Mouse (Mus musculus): ENCODE results near the gene Sel1l3. TPM values are rescaled to one million over a fixed set of nuclear protein-coding genes. Genes with fewer than 3 reads are reported as not detected.

Gene Sel1l3
- polyA plus RNA-seq, 1 experiment from 2014 or later: 2.7 TPM

DNA sequence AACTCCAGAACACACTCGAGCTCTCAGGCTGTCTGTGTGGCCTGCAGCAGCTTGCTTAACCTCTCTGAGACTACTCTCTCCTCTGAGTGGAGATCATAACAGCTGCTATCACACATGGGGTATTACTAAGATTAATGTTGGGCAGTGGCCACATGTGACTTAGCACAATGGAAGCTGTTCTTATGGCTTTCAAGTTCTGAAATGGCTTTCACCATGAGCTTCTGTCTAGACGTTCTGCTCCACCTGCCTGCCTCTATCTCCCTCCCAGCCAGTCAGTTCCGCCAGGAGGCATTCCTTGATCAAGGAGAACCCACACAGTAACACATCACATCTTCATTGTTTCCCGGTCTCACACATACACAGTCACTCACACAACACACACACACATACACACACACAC is 3.2 kb downstream of the Sel1l3 start:
- Histone ChIP-seq H3K4me3 (ENCODE audit: low read depth, low read length) (no peak overlapping the region), H3K4me1 (replicated peaks; ENCODE audit: control insufficient read depth, insufficient read depth, low read length) (no peaks in the 10 kb centered on the region), H3K27ac (ENCODE audit: low read depth, low read length) (no peak overlapping the region), H3K36me3 (ENCODE audit: control insufficient read depth, insufficient read depth, low read length) (no peaks in the 10 kb centered on the region), H3K4me2 (replicated peaks; ENCODE audit: low read depth, low read length) (no peak overlapping the region), H3K9ac (ENCODE audit: low read depth, low read length) (no peak overlapping the region), H3K9me3 (ENCODE audit: control insufficient read depth, low read length) (no peaks in the 10 kb centered on the region), H3K27me3 (ENCODE audit: control insufficient read depth, insufficient read depth, low read length) (peaks cover 11% of the 10 kb centered on the region; the same call in 1 of the 2 replicates)
- no peak for ATAC-seq (ENCODE audit: low FRiP score)
- WGBS: 67% methylated on average over 4 of the region's 4 CpGs
- no peak for DNase-seq (ENCODE audit: low spot score)

- H3K4me2 ChIP-seq (replicated peaks; ENCODE audit: low read depth, low read length): no peak overlapping the region
- no peak overlapping the region for H3K27ac ChIP-seq (ENCODE audit: low read depth, low read length)
- no peak overlapping the region for H3K4me3 ChIP-seq (ENCODE audit: low read depth, low read length)
- no peaks in the 10 kb centered on the region for H3K36me3 ChIP-seq (ENCODE audit: control insufficient read depth, insufficient read depth, low read length)
- H3K9me3 ChIP-seq (ENCODE audit: control insufficient read depth, low read length): no peaks in the 10 kb centered on the region
- H3K27me3 ChIP-seq (ENCODE audit: control insufficient read depth, insufficient read depth, low read length): peaks cover 11% of the 10 kb centered on the region; the same call in 1 of the 2 replicates
- DNase-seq (ENCODE audit: low spot score) (no peak), ATAC-seq (ENCODE audit: low FRiP score) (no peak)
- no peak overlapping the region for H3K9ac ChIP-seq (ENCODE audit: low read depth, low read length)
- no peaks in the 10 kb centered on the region for H3K4me1 ChIP-seq (replicated peaks; ENCODE audit: control insufficient read depth, insufficient read depth, low read length)
- WGBS: 39% methylated on average over 7 of the region's 7 CpGs
Measured at GRCm38 (mm10) chr5:53209773-53210172, 4.0 kb downstream of the Sel1l3 start.

GRCm38 (mm10) chr5:53208731-53209130 is 5.0 kb downstream of the Sel1l3 start:
- H3K9me3 ChIP-seq (ENCODE audit: control insufficient read depth, low read length): no peaks in the 10 kb centered on the region
- DNase-seq (ENCODE audit: low spot score): no peak
- 100% methylated on average over 1 of the region's 1 CpGs for WGBS

GRCm38 (mm10) chr5:53206575-53206974 is 7.2 kb downstream of the Sel1l3 start:
- no peak for ATAC-seq (ENCODE audit: low FRiP score)
- H3K9me3 ChIP-seq (ENCODE audit: control insufficient read depth, low read length): no peaks in the 10 kb centered on the region
- H3K27me3 ChIP-seq (ENCODE audit: control insufficient read depth, insufficient read depth, low read length): peaks cover 2% of the 10 kb centered on the region; the same call in 1 of the 2 replicates
- no peak overlapping the region for H3K4me3 ChIP-seq (ENCODE audit: low read depth, low read length)
- no peaks in the 10 kb centered on the region for H3K4me1 ChIP-seq (replicated peaks; ENCODE audit: control insufficient read depth, insufficient read depth, low read length)
- H3K27ac ChIP-seq (ENCODE audit: low read depth, low read length): no peak overlapping the region
- no peak overlapping the region for H3K9ac ChIP-seq (ENCODE audit: low read depth, low read length)
- no peaks in the 10 kb centered on the region for H3K36me3 ChIP-seq (ENCODE audit: control insufficient read depth, insufficient read depth, low read length)
- H3K4me2 ChIP-seq (replicated peaks; ENCODE audit: low read depth, low read length): no peak overlapping the region
- DNase-seq (ENCODE audit: low spot score): no peak
- WGBS: 83% methylated on average over 5 of the region's 5 CpGs

More at GRCm38 (mm10) chr5:53208731-53209130, 5.0 kb downstream of the Sel1l3 start:
- H3K9ac ChIP-seq (ENCODE audit: low read depth, low read length): no peak overlapping the region
- H3K4me3 ChIP-seq (ENCODE audit: low read depth, low read length): no peak overlapping the region
- no peak overlapping the region for H3K27ac ChIP-seq (ENCODE audit: low read depth, low read length)
- no peak overlapping the region for H3K4me2 ChIP-seq (replicated peaks; ENCODE audit: low read depth, low read length)
- H3K4me1 ChIP-seq (replicated peaks; ENCODE audit: control insufficient read depth, insufficient read depth, low read length): no peaks in the 10 kb centered on the region
- no peaks in the 10 kb centered on the region for H3K36me3 ChIP-seq (ENCODE audit: control insufficient read depth, insufficient read depth, low read length)
- no peak for ATAC-seq (ENCODE audit: low FRiP score)
- peaks cover 9% of the 10 kb centered on the region; the same call in 1 of the 2 replicates for H3K27me3 ChIP-seq (ENCODE audit: control insufficient read depth, insufficient read depth, low read length)

DNA sequence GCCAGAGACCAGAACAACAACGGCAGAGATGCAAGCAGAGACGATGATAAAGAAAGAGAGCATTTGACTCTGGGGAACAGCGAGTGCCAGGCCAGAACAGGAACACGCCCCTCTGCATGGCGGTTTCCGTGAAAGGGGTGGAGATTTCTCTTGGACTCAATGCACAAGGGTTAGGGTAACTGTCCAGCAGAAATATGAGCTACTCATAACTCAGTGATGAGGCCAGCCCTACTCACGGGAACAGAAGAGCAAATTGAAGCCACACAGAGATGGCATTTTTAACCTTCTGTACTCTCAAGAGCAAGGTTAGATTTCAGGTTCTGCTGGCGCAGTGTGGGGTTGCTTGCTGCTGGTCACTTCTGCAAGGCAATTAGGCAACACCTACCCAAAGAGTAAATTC is 11.0 kb downstream of the Sel1l3 start:
- WGBS: 81% methylated on average over 8 of the region's 8 CpGs
- H3K27ac ChIP-seq (ENCODE audit: low read depth, low read length): no peak overlapping the region
- H3K4me2 ChIP-seq (replicated peaks; ENCODE audit: low read depth, low read length): no peak overlapping the region
- ATAC-seq (ENCODE audit: low FRiP score) (no peak), DNase-seq (ENCODE audit: low spot score) (no peak)
- H3K4me3 ChIP-seq (ENCODE audit: low read depth, low read length): no peak overlapping the region
- no peaks in the 10 kb centered on the region for H3K4me1 ChIP-seq (replicated peaks; ENCODE audit: control insufficient read depth, insufficient read depth, low read length)
- no peaks in the 10 kb centered on the region for H3K36me3 ChIP-seq (ENCODE audit: control insufficient read depth, insufficient read depth, low read length)
- H3K9me3 ChIP-seq (ENCODE audit: control insufficient read depth, low read length): no peaks in the 10 kb centered on the region
- no peak overlapping the region for H3K9ac ChIP-seq (ENCODE audit: low read depth, low read length)
- H3K27me3 ChIP-seq (ENCODE audit: control insufficient read depth, insufficient read depth, low read length): no peaks in the 10 kb centered on the region

DNA sequence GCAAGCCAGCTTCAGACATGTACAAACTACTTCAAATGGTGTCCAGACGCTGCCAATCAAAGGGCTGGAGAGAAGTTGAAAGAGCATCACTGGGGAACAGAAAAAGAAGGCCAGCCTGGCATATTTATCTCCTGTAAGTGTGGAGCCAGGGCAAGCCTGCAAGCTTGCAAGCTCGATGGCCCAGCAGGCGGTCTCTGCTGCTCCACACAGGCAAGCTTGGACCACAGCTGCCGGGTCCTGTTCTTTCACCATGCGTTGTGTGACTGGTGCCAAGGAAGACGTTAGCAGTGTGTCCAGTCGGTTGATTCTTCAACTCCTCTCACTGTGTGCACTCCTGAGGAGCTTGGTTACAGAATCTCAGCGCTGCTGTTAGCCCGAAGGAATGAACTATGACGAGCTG is 12.9 kb downstream of the Sel1l3 start:
- no peaks in the 10 kb centered on the region for H3K36me3 ChIP-seq (ENCODE audit: control insufficient read depth, insufficient read depth, low read length)
- 80% methylated on average over 10 of the region's 10 CpGs for WGBS
- H3K27ac ChIP-seq (ENCODE audit: low read depth, low read length): no peak overlapping the region
- no peak overlapping the region for H3K4me2 ChIP-seq (replicated peaks; ENCODE audit: low read depth, low read length)
- no peak overlapping the region for H3K9ac ChIP-seq (ENCODE audit: low read depth, low read length)
- no peaks in the 10 kb centered on the region for H3K4me1 ChIP-seq (replicated peaks; ENCODE audit: control insufficient read depth, insufficient read depth, low read length)
- H3K9me3 ChIP-seq (ENCODE audit: control insufficient read depth, low read length): no peaks in the 10 kb centered on the region
- no peak overlapping the region for H3K4me3 ChIP-seq (ENCODE audit: low read depth, low read length)
- DNase-seq (ENCODE audit: low spot score) (no peak), ATAC-seq (ENCODE audit: low FRiP score) (no peak)
- no peaks in the 10 kb centered on the region for H3K27me3 ChIP-seq (ENCODE audit: control insufficient read depth, insufficient read depth, low read length)

DNA sequence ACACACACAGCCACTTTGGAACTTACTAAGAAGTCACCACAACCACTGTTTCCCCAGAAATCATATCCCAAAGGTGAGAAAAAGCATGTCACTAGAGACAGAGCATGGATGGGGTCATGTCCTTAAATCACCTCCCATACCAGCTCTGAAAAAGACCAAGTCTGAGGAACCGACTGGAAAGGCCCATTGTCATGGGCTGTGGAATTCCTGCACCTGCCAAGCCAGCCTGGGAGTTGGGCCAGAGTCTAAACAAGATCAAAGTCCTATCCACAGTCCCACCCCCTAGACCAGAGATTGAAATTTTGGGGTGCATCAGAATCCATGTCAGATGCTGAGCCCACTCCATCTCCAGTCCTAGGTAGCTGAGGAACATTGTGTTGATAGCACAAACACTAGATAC is 15.3 kb downstream of the Sel1l3 start:
- no peak for ATAC-seq (ENCODE audit: low FRiP score)
- no peak overlapping the region for H3K27ac ChIP-seq (ENCODE audit: low read depth, low read length)
- H3K27me3 ChIP-seq (ENCODE audit: control insufficient read depth, insufficient read depth, low read length): no peaks in the 10 kb centered on the region
- no peaks in the 10 kb centered on the region for H3K4me1 ChIP-seq (replicated peaks; ENCODE audit: control insufficient read depth, insufficient read depth, low read length)
- no peak for DNase-seq (ENCODE audit: low spot score)
- no peak overlapping the region for H3K4me3 ChIP-seq (ENCODE audit: low read depth, low read length)
- 92% methylated on average over 1 of the region's 1 CpGs for WGBS
- H3K9me3 ChIP-seq (ENCODE audit: control insufficient read depth, low read length): no peaks in the 10 kb centered on the region
- H3K9ac ChIP-seq (ENCODE audit: low read depth, low read length): no peak overlapping the region
- H3K36me3 ChIP-seq (ENCODE audit: control insufficient read depth, insufficient read depth, low read length): no peaks in the 10 kb centered on the region
- H3K4me2 ChIP-seq (replicated peaks; ENCODE audit: low read depth, low read length): no peak overlapping the region

DNA sequence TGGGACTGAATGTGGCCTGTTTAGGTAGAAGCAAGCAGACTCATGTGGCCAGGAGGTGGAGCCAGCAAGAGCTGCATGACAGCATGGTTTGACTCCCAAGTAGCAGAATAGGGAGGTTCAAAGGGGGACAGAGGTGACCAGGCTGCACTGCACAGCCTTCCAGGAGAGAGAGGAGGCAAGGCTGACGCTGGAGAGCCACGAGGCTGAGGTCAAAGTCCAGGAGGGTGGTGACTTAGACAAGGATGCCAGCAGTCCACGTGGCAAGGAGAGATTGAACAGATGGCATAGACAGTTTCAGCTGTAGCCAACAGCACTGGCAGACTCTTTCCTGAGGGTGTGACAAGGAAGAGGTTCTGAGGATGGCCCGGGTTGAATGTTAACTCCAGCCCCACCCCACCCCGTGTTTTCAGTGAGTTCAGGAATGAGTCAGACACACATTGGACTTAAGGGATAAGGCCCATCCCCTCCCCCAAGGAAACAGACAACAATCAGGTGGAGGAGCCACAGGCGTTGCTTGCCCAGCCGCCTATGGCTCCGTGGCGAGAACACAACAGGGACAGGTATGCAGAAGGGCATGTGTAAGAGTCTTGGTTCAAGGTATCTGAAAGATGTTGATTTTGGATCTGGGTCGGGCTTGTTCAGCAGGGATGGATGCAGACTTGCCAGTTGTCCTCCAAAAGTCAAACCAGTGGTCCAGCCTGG is 17.2 kb downstream of the Sel1l3 start:
- Histone ChIP-seq H3K9me3 (ENCODE audit: control insufficient read depth, low read length) (no peaks in the 10 kb centered on the region), H3K4me1 (replicated peaks; ENCODE audit: control insufficient read depth, insufficient read depth, low read length) (no peaks in the 10 kb centered on the region), H3K4me2 (replicated peaks; ENCODE audit: low read depth, low read length) (no peak overlapping the region), H3K4me3 (ENCODE audit: low read depth, low read length) (no peak overlapping the region), H3K27me3 (ENCODE audit: control insufficient read depth, insufficient read depth, low read length) (no peaks in the 10 kb centered on the region), H3K36me3 (ENCODE audit: control insufficient read depth, insufficient read depth, low read length) (no peaks in the 10 kb centered on the region), H3K9ac (ENCODE audit: low read depth, low read length) (no peak overlapping the region), H3K27ac (ENCODE audit: low read depth, low read length) (no peak overlapping the region)
- DNase-seq (ENCODE audit: low spot score) (no peak), ATAC-seq (ENCODE audit: low FRiP score) (no peak)
- 74% methylated on average over 10 of the region's 10 CpGs for WGBS

DNA sequence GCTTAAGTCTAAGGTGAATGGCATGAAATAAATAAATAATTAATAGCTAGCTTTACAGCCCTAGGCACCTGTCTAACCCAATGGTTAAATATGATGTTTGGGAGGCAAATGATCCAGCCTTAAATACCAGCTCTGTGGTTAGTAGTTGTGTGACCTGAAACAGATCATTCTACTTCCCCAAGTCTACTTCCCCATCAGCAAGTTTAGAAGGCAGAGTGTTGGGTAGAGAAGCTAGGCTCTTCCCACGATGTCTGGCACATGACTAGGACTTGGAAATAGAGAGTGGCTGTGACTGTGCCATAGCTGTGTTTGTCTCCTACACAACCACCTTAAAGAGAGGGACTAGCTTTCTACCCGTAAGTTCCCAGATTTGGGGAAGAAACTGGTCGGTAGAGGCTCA is 18.9 kb downstream of the Sel1l3 start:
- 91% methylated on average over 3 of the region's 3 CpGs for WGBS
- no peak overlapping the region for H3K4me2 ChIP-seq (replicated peaks; ENCODE audit: low read depth, low read length)

More for the DNA sequence above, 18.9 kb downstream of the Sel1l3 start:
- no peaks in the 10 kb centered on the region for H3K4me1 ChIP-seq (replicated peaks; ENCODE audit: control insufficient read depth, insufficient read depth, low read length)
- H3K4me3 ChIP-seq (ENCODE audit: low read depth, low read length): no peak overlapping the region
- DNase-seq (ENCODE audit: low spot score) (no peak), ATAC-seq (ENCODE audit: low FRiP score) (no peak)
- no peak overlapping the region for H3K27ac ChIP-seq (ENCODE audit: low read depth, low read length)
- H3K36me3 ChIP-seq (ENCODE audit: control insufficient read depth, insufficient read depth, low read length): no peaks in the 10 kb centered on the region
- no peaks in the 10 kb centered on the region for H3K27me3 ChIP-seq (ENCODE audit: control insufficient read depth, insufficient read depth, low read length)
- H3K9me3 ChIP-seq (ENCODE audit: control insufficient read depth, low read length): no peaks in the 10 kb centered on the region
- H3K9ac ChIP-seq (ENCODE audit: low read depth, low read length): no peak overlapping the region
